Mouse (Mus musculus): Measurements from ENCODE around the gene Gm17018.

GRCm38 (mm10) chr19:45549948-45550347 is 10.5 kb upstream of the Gm17018 start:
- TF ChIP-seq CTCF (IDR thresholded peaks at IDR 0.05) (no peak), EP300 (IDR thresholded peaks at IDR 0.05; ENCODE audit: insufficient read depth, low read depth, low read length) (no peak), POLR2A (IDR thresholded peaks at IDR 0.05; ENCODE audit: insufficient read depth, low read depth, low read length) (no peak)

All from heart, adult 2 months (tissue).